Mouse (Mus musculus) brain, embryonic 18.5 days (tissue): ENCODE data around the gene Inf2.

ENCODE experiments used
- DNase-seq: peaks from one replicate; pipeline ENCODE4 v3.0.0-alpha.2; 2012; ENCODE audit warnings: low read depth, low spot score

Inf2 gene

GRCm38 (mm10) chr12:112588426-112589256 lies at the start of gene Inf2:
Gene Inf2, plus strand, starts transcription at chr12:112588784.
- DNase-seq = no peak

DNA sequence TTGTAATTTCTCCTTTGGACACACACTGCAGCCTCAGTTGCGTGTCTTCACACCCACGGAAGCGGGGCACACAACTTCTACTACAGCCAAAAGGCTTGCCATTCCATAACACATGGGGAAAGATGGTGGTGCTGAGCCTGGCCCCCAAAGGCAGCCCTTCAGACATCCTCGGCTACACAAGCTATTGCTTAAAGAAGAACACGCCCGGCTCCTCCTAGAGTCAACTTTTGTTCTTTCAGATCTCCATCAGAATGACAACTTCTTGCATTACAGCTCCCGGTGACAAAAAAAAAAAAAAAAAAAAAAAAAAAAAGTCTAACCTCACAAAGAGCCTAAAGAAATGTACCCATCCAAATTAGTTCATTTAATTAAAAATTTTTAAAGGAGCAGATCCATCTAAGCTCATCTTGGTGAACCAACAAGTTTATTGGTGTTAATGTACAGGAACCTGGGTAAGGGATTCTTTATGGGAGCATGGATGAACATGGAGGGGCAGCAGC lies 49.1 kb upstream of the Inf2 start:
- DNase-seq = no peak

DNA sequence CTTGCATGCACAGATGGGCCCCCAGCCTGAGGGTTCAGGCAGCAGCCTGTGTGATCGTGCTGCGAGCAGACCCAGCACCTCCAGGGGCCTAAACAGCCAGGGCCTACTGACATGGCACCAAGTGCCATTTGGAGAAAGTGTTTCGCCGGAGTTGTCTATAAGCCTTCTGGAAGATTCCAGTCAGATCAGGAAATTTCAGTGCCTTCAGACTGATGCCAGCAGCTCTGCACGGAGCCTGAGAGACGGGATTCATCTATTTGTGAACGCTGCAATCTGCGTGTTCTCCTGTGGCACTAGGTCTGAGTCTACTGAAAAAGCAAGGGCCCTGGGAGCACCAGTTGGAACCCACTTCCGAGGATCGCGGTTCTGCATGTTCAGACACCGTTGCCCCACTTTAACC lies 48.3 kb upstream of the Inf2 start:
- no peak for DNase-seq

GRCm38 (mm10) chr12:112541483-112542091 lies 47.0 kb upstream of the Inf2 start:
- DNase-seq = no peak

DNA sequence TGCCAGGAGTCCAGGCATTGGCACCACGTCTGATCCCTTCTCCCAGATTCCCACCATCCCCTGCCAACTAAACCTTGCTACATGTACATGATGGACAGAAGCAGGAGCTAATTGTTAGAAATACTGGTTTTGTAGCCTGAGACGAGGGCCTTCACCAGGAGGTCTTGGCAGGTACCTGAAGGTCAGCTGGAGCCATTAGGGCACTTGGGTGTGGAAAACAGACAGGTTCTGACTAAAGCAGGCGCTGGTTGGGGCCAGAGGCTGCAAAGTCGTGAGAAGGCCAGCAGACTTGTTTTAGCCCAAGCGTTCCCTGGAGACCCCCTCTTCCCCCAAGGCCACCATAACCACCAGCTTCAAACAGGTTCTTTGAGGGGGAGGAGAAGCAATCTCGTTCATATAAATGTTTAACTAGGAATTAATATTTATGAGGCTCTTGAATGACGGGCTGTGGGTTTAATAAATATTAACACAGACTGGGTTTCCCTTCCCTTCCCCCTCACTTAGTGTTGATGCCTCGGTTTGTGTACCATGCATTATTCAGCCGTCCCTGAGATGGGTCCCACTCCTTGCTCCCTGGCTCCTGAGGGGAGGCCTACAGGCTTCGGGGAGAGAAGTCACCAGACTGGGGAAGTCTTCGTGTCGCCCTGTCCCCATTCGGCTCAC lies 46.2 kb upstream of the Inf2 start:
- no peak for DNase-seq

- no peak for DNase-seq
These were observed 45.7 kb upstream of the Inf2 start for GRCm38 (mm10) chr12:112542920-112543300.

- DNase-seq = no peak
These were observed 44.6 kb upstream of the Inf2 start for GRCm38 (mm10) chr12:112543941-112544340.

DNA sequence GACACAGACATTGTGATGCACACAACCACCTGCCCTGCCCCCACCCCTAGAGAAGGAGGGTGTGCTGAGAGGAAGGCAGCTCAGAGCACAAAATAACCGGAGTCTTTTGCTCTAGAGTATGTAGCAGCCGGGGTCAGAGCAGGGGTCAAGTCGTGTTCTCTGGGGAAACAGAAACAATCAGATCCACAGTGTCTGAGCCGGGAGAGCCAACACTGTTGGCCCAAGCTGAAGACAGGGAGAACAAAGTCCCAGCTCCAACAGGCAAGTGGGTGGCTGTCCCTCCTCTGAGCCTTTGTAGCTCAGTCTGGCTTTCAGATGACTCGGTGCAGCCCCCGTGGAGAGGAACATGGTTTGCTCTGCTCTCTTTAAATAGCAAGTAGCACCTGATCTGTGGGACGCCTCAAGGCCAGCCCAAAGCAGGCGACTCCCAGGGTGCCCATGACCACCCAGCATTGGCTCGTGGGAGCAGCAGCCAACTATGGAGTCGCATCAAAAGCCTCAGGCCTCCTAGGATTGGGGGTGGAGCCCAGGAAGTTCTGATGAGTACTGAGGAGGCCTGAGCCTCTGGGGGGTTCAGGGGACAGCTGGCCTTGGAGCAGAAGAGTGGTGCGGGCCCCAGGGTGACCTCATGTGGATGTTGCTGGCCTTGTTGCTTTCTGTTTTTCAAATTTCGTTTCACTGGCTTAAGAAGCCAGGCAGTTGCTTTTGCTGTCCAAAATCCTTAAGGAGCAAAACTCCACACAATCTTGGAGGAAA lies 43.5 kb upstream of the Inf2 start:
- no peak for DNase-seq

DNA sequence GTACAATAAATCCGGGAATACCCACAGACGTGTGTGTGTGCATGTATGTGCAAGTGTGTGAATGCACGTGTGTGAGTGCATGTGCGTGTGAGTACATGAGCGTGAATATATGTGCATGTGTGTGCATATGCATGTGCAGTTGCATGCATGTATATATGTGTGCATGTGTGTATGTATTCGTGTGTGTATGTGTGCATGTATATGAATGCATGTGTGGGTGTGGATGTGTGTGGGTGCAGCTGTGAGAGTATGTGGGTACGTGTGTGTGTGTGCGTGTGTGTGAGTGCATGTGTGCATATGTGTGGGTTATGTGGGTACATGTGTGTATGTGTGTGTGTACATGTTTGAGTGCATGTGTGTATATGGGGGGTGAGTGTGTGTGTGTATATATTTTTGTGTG lies 42.5 kb upstream of the Inf2 start:
- DNase-seq = no peak

DNA sequence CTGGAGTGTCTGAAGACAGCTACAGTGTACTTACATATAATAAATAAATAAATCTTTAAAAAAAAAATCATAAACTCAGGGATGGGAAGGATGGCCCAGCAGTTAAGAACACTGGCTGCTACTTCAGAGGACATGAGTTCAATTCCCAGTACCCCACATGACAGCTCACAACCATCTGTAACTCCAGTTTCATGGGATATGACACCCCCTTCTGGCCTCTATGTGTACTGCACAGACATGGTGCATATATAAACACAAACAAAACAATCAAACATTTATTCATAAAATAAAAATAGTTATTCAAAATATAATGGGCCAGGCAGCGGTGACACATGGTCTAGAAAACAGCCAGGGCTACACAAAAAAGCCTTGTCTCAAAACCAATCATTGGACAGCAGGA lies 39.3 kb upstream of the Inf2 start:
- no peak for DNase-seq

GRCm38 (mm10) chr12:112551861-112552375 lies 36.7 kb upstream of the Inf2 start:
- no peak for DNase-seq

GRCm38 (mm10) chr12:112552520-112552919 lies 36.1 kb upstream of the Inf2 start:
- no peak for DNase-seq

DNA sequence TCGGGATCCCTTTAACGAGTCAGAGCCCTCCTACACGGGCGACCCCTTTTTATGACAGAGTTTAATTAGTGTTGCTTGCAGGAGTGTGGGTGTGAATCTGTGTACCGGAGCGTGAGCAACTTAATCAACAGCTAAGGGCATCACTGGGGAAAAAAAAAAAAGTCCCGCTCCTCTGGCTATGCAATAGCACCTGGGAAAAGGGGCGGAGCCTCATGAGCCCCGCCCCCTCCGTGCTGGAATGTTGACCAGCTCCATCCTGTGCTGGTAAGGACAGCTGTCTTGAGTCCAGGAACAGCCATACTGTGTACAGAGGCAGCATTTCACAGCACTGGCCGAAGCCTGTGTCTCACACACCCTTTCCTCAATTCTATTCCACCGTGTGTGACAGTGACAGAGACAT lies 33.7 kb upstream of the Inf2 start:
- DNase-seq = no peak

DNA sequence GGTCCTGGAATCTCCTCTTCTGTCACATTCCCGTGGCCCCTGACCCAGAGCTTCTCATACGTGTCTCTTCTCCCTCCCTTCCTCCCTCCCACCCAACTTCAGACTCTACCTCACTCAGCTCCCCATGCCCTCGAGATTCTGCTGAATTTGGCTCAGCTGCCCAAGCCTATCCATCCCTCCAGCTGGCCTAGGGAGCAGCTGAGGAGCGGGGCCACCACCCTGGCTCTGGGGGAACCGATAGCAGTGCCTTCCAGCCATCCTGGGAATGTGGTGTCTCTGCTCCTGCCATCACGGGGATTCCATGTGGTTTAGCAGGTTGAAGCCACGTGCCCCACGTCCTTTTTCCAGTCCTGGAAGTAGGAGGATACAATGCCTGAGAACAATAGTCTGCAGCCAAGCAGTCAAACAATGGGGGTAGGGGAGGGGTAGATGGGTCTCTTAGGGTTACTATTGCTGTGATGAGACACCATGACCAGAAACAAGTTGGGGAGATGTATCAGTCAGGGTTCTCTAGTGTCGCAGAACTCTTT lies 32.0 kb upstream of the Inf2 start:
- no peak for DNase-seq

- no peak for DNase-seq
These were observed 31.4 kb upstream of the Inf2 start for GRCm38 (mm10) chr12:112557219-112557618.

- DNase-seq = no peak
These were observed 29.4 kb upstream of the Inf2 start for GRCm38 (mm10) chr12:112559231-112559630.

DNA sequence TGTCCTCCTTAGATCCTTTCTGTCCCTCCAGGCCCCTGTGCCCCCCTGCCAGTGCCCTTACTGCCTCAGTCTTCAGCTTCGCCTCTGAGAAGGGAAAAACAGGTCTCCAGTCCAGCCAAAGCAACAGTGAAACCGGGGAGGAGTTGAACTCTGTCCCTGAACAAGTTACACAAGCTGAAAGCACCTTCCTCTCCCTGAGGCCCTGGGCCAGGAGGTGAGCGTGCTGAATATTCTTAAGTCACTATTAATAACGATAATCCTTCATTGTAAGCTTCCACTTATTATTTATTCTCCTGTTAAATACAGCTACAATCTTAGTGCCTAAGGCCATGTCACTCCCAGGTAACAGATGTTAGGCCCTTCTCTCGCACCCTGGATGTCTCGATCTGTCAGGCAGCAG lies 28.9 kb upstream of the Inf2 start:
- DNase-seq = no peak

DNA sequence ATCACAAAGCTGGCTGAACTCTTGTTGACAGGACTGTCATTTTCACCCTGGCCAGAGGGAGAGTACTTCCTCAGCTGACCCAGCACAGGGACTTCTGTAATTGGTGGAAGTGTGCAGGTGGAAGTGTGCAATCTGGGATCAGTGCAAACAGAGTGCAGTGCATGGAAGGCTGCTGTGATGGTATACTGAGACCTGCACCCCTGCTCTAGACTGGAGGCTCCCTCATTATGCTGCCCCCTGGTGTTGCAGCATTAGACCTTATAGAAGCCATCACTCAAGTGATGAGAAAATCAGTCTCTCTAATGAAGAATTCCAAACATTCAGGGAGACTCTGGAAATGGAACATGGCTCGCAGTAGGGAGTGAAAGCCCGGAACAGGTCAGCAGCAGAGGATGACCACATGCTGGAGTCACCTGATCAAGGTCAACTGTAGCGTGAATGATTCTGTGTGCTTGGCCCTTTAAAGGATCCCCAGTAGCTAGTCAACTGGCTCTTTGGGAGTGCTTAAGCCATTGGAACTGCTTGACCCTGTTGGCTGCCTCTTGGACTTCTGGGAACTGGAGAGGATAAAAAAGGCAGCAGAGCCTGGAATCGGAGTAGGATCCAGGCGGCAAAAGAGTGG lies 28.3 kb upstream of the Inf2 start:
- no peak for DNase-seq

GRCm38 (mm10) chr12:112561163-112561562 lies 27.4 kb upstream of the Inf2 start:
- no peak for DNase-seq

DNA sequence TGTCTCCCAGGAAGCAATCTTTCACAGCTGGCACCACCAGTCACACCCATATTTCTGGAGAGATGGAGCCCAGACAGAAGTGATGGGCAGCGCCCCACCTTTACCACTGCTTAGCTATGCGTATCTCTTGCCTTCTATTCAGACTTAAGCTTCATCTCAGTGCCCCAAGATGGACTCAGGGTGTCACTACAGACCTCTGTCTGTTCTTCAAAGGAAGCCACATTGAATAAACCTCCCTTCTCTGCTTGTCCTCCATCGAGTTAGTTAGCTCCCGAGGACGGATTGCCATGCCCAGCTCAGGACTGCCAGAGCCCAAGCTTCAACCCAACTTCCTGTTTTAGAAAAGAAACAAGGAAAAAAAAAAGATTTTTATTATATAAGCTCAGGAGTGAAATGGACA lies 26.1 kb upstream of the Inf2 start:
- DNase-seq = no peak

- no peak for DNase-seq
These were observed 25.6 kb upstream of the Inf2 start for GRCm38 (mm10) chr12:112563011-112563410.
